Mouse (Mus musculus): ENCODE measurements at regions not wholly inside any gene's neighbourhood (a gene's known extent, or its start where the extent isn't known, plus 50 kb on each side); places are given as distances from the start of the nearest gene placed in this dataset.

DNA sequence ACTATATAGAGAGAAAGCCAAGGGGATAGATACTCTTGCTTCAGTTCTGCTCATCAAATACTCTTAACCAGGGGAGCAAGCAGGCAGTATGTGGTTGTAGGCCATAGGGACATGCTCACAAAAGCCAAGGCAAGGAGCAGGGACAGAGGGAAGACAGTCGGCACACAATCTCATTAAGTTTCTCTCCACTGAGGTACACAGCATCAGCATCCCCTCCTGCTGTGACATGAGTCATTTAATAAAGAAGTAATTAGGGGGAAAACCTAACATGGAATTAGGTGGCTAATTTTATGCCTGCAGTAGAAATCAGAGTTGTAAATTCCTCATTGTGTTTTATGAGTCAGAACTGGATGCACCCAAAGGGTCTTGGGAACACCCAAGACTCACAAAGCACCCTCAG, 203.2 kb downstream of the Pdgfra start:
- no peaks in the 10 kb centered on the region for H3K9me3 ChIP-seq (ENCODE audit: control insufficient read depth, low read length)
- ATAC-seq (ENCODE audit: low read depth) (no peak), DNase-seq (ENCODE audit: low spot score) (no peak)
- no peak overlapping the region for H3K9ac ChIP-seq (ENCODE audit: low read depth, low read length)
- H3K4me3 ChIP-seq (ENCODE audit: low read depth, low read length) = no peak overlapping the region
- H3K4me2 ChIP-seq (ENCODE audit: low read depth, low read length) = no peak overlapping the region
- H3K4me1 ChIP-seq (ENCODE audit: control insufficient read depth, insufficient read depth, low read length) = no peaks in the 10 kb centered on the region
- H3K36me3 ChIP-seq (ENCODE audit: control insufficient read depth, insufficient read depth, low read length) = no peaks in the 10 kb centered on the region
- no peak overlapping the region for H3K27ac ChIP-seq (replicated peaks; ENCODE audit: low read depth, low read length)
- H3K27me3 ChIP-seq (replicated peaks; ENCODE audit: control insufficient read depth, insufficient read depth, low read length) = no peaks in the 10 kb centered on the region
- WGBS = 32% methylated on average over 1 of the region's 1 CpGs

DNA sequence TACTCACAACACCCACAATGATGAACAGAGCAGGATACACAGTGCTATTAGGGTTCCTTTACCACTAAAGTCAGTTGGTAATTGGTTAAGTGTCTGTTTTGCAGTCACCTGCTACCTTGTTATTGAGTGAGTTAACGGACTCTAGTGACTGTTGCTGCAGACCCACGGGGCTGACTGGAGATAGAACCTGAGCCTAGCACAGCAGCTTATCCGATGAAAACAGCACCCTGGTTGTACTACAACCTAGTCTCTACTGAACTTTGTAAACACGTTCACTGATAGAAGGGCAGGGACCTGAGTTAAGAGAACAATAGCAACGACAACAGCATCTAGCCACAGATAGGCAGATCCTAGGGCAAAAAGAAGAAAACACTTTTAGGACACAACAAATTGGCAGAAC, 206.8 kb downstream of the Pdgfra start:
- no peaks in the 10 kb centered on the region for H3K9me3 ChIP-seq (ENCODE audit: control insufficient read depth, low read length)
- H3K36me3 ChIP-seq (ENCODE audit: control insufficient read depth, insufficient read depth, low read length) = no peaks in the 10 kb centered on the region
- no peak overlapping the region for H3K9ac ChIP-seq (ENCODE audit: low read depth, low read length)
- 74% methylated on average over 5 of the region's 5 CpGs for WGBS
- H3K4me2 ChIP-seq (ENCODE audit: low read depth, low read length) = no peak overlapping the region
- H3K4me3 ChIP-seq (ENCODE audit: low read depth, low read length) = no peak overlapping the region
- no peaks in the 10 kb centered on the region for H3K27me3 ChIP-seq (replicated peaks; ENCODE audit: control insufficient read depth, insufficient read depth, low read length)
- H3K27ac ChIP-seq (replicated peaks; ENCODE audit: low read depth, low read length) = no peak overlapping the region
- no peak for DNase-seq (ENCODE audit: low spot score)
- H3K4me1 ChIP-seq (ENCODE audit: control insufficient read depth, insufficient read depth, low read length) = no peaks in the 10 kb centered on the region
- ATAC-seq (ENCODE audit: low read depth) = no peak

DNA sequence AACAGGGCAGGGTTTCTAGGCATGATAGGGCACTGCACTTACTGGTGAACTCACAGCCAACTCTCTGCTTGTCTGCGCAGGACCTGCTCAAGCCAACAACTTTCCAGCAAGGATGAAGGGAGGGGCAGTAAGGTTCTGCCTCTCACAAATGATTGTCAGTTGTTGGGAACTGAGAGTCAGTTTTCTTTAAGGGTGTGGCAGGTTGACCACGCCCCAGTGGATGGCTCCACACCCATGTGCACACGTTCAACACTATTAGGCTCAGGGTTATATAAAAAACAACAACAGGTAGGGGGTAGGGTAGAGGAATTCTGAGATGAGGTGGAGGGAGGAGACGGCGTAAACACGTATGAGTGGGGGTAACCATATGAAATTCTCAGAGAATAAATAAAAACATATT, 210.9 kb upstream of the Kit start:
- Histone ChIP-seq H3K4me2 (ENCODE audit: low read depth, low read length) (no peak overlapping the region), H3K9me3 (ENCODE audit: control insufficient read depth, low read length) (no peaks in the 10 kb centered on the region), H3K27me3 (replicated peaks; ENCODE audit: control insufficient read depth, insufficient read depth, low read length) (no peaks in the 10 kb centered on the region), H3K4me1 (ENCODE audit: control insufficient read depth, insufficient read depth, low read length) (no peaks in the 10 kb centered on the region), H3K9ac (ENCODE audit: low read depth, low read length) (no peak overlapping the region), H3K4me3 (ENCODE audit: low read depth, low read length) (no peak overlapping the region), H3K36me3 (ENCODE audit: control insufficient read depth, insufficient read depth, low read length) (no peaks in the 10 kb centered on the region), H3K27ac (replicated peaks; ENCODE audit: low read depth, low read length) (no peak overlapping the region)
- DNase-seq (ENCODE audit: low spot score) (no peak), ATAC-seq (ENCODE audit: low read depth) (no peak)
- 85% methylated on average over 6 of the region's 6 CpGs for WGBS

DNA sequence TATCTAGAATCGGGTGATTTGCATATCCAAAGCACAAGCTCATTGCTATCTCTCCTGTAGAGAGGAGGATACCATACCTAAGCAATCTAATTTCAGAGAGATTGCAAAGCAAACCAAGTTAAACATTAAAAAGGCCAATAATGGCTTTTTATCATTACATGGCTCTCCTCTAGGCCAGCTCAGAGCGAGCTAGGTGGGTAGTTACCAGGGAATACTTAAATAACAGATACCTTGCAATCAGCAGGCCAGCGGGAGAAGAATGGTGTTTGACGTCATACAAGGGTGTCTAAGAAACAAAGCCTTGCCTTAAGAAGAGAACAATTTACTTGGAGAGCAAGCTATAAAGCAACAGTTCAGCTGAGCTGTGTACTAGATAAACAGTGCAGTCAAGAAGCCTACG, 207.4 kb upstream of the Kit start:
- no peaks in the 10 kb centered on the region for H3K27me3 ChIP-seq (replicated peaks; ENCODE audit: control insufficient read depth, insufficient read depth, low read length)
- H3K36me3 ChIP-seq (ENCODE audit: control insufficient read depth, insufficient read depth, low read length) = no peaks in the 10 kb centered on the region
- peaks cover 2% of the 10 kb centered on the region; the same call in 1 of the 2 replicates for H3K9me3 ChIP-seq (ENCODE audit: control insufficient read depth, low read length)
- DNase-seq (ENCODE audit: low spot score) = no peak
- H3K4me3 ChIP-seq (ENCODE audit: low read depth, low read length) = no peak overlapping the region
- no peaks in the 10 kb centered on the region for H3K4me1 ChIP-seq (ENCODE audit: control insufficient read depth, insufficient read depth, low read length)
- H3K27ac ChIP-seq (replicated peaks; ENCODE audit: low read depth, low read length) = no peak overlapping the region
- WGBS = 87% methylated on average over 5 of the region's 5 CpGs
- no peak overlapping the region for H3K9ac ChIP-seq (ENCODE audit: low read depth, low read length)
- ATAC-seq (ENCODE audit: low read depth) = no peak
- H3K4me2 ChIP-seq (ENCODE audit: low read depth, low read length) = no peak overlapping the region

DNA sequence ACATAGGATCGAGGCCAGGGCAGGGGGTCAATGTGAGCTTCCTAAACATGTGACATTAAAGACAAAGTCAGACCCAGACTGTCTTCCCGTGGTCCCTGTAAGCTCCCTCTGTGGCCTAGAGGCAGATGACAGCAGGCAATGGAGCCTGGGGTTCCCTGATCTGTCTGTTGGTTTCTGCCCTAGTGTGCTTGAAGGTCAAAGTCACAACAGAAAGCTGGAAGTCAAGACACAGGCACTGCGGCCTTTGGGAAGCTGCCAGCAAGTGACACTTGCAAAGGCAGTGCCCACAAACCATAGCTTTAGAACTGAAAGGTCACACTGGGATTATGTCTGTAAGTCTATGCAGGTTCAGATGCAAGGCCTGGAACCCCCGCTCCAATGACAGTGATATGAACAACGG, 206.0 kb upstream of the Kit start:
- no peaks in the 10 kb centered on the region for H3K27me3 ChIP-seq (replicated peaks; ENCODE audit: control insufficient read depth, insufficient read depth, low read length)
- no peak overlapping the region for H3K4me3 ChIP-seq (ENCODE audit: low read depth, low read length)
- H3K9ac ChIP-seq (ENCODE audit: low read depth, low read length) = no peak overlapping the region
- 80% methylated on average over 5 of the region's 5 CpGs for WGBS
- no peaks in the 10 kb centered on the region for H3K4me1 ChIP-seq (ENCODE audit: control insufficient read depth, insufficient read depth, low read length)
- no peak overlapping the region for H3K27ac ChIP-seq (replicated peaks; ENCODE audit: low read depth, low read length)
- H3K36me3 ChIP-seq (ENCODE audit: control insufficient read depth, insufficient read depth, low read length) = no peaks in the 10 kb centered on the region
- H3K9me3 ChIP-seq (ENCODE audit: control insufficient read depth, low read length) = peaks cover 8% of the 10 kb centered on the region; the same call in 1 of the 2 replicates
- ATAC-seq (ENCODE audit: low read depth) (no peak), DNase-seq (ENCODE audit: low spot score) (no peak)
- no peak overlapping the region for H3K4me2 ChIP-seq (ENCODE audit: low read depth, low read length)

DNA sequence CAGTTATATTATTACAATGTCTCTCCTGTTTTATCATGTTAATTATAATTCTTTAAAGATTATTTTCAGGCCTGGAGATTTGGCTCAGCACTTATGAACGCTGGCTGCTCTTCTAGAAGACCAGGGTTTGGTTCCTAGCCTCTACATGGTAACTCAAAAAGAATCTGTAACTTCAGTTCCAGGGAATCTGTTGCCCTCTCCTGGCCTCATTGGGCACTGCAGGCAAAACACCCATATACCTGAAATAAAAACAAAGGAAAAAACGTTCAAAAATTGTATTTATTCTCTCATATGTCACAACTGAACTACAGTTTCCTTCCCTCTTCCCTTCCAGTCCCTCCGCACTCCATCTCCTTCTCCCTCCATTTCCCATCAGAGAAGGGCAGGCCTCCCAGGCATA, 201.9 kb upstream of the Kit start:
- Histone ChIP-seq H3K9ac (ENCODE audit: low read depth, low read length) (no peak overlapping the region), H3K36me3 (ENCODE audit: control insufficient read depth, insufficient read depth, low read length) (no peaks in the 10 kb centered on the region), H3K4me2 (ENCODE audit: low read depth, low read length) (no peak overlapping the region), H3K9me3 (ENCODE audit: control insufficient read depth, low read length) (peaks cover 8% of the 10 kb centered on the region; the same call in 1 of the 2 replicates), H3K4me1 (ENCODE audit: control insufficient read depth, insufficient read depth, low read length) (no peaks in the 10 kb centered on the region), H3K27ac (replicated peaks; ENCODE audit: low read depth, low read length) (no peak overlapping the region), H3K27me3 (replicated peaks; ENCODE audit: control insufficient read depth, insufficient read depth, low read length) (no peaks in the 10 kb centered on the region), H3K4me3 (ENCODE audit: low read depth, low read length) (no peak overlapping the region)
- WGBS = 60% methylated on average over 3 of the region's 3 CpGs
- no peak for ATAC-seq (ENCODE audit: low read depth)
- no peak for DNase-seq (ENCODE audit: low spot score)

DNA sequence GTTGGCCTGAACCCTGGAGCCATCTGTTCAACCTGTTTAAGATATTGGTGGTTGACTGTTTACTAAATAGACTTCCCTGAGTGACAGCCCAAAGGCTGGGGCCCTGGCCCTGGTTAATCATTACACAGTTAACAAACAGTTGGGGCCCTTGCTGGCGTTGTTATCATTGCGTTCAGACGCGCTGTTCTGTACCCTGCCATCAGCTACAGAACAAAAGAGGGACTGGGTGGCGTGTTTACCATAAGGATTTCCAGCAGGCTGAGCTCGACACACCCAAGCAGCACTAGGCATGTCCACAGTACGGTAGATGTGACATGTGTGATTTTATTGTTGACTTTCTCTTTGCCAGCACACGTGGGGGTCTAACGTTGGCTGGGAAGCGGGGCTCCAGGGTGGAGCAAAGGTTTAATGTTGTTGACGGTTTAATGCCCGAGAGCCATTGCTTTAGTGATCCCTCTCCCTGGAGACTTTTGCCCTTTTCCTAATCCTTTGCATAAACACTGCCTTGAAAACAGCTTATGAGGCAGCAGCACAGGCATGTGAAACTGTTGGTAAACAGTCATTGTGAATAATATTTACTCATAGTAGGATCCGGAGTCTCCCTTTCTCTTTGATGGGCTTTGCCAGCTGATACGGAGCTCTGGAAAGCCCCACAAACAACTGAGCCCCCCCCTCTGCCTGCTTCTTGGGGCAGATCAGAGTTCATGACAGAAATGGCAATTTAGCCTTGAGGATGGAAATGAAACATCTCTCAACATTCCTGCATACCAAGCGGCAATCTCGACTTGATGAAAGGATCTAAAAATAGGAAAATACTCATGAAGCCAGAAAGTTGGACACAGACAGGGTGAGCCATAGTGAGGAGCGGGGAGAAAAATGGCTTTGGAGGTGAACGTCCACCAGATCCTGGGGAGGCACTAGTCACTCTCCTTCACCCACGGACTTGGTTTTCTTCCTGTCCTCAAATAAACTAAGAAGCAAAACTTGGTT, 197.1 kb upstream of the Kit start:
- no peak overlapping the region for H3K4me2 ChIP-seq (ENCODE audit: low read depth, low read length)
- ATAC-seq (ENCODE audit: low read depth) (peak; percentile 68), DNase-seq (ENCODE audit: low spot score) (peak; percentile 15)
- 45% methylated on average over 19 of the region's 19 CpGs for WGBS
- peaks cover 3% of the 10 kb centered on the region; the same call in 1 of the 2 replicates for H3K9me3 ChIP-seq (ENCODE audit: control insufficient read depth, low read length)
- H3K4me1 ChIP-seq (ENCODE audit: control insufficient read depth, insufficient read depth, low read length) = no peaks in the 10 kb centered on the region
- H3K9ac ChIP-seq (ENCODE audit: low read depth, low read length) = no peak overlapping the region
- no peak overlapping the region for H3K4me3 ChIP-seq (ENCODE audit: low read depth, low read length)
- H3K27me3 ChIP-seq (replicated peaks; ENCODE audit: control insufficient read depth, insufficient read depth, low read length) = no peaks in the 10 kb centered on the region
- no peak overlapping the region for H3K27ac ChIP-seq (replicated peaks; ENCODE audit: low read depth, low read length)
- H3K36me3 ChIP-seq (ENCODE audit: control insufficient read depth, insufficient read depth, low read length) = no peaks in the 10 kb centered on the region

DNA sequence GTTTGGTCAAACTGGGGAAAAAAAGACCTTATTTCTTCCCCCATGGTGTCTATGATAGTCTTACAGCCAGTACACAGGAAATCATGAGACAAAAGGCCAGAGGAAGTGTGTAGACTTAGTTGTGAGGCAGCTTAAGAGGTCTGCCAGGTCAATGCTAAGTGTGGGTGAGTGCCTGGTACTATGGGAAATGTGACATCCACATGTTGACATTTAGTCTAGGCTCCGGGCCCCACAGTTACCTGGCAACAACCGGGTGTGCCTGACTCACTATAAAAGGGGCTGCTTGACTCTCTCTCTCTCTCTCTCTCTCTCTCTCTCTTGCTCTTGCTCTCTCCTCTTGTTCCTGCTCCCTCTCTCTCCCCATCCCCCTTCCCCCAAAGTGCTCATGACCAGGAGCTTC, 196.1 kb upstream of the Kit start:
- 56% methylated on average over 2 of the region's 2 CpGs for WGBS
- no peaks in the 10 kb centered on the region for H3K9me3 ChIP-seq (ENCODE audit: control insufficient read depth, low read length)
- ATAC-seq (ENCODE audit: low read depth) (no peak), DNase-seq (ENCODE audit: low spot score) (no peak)
- no peak overlapping the region for H3K27ac ChIP-seq (replicated peaks; ENCODE audit: low read depth, low read length)
- no peaks in the 10 kb centered on the region for H3K4me1 ChIP-seq (ENCODE audit: control insufficient read depth, insufficient read depth, low read length)
- H3K27me3 ChIP-seq (replicated peaks; ENCODE audit: control insufficient read depth, insufficient read depth, low read length) = no peaks in the 10 kb centered on the region
- no peak overlapping the region for H3K4me3 ChIP-seq (ENCODE audit: low read depth, low read length)
- no peak overlapping the region for H3K4me2 ChIP-seq (ENCODE audit: low read depth, low read length)
- no peak overlapping the region for H3K9ac ChIP-seq (ENCODE audit: low read depth, low read length)
- H3K36me3 ChIP-seq (ENCODE audit: control insufficient read depth, insufficient read depth, low read length) = no peaks in the 10 kb centered on the region

DNA sequence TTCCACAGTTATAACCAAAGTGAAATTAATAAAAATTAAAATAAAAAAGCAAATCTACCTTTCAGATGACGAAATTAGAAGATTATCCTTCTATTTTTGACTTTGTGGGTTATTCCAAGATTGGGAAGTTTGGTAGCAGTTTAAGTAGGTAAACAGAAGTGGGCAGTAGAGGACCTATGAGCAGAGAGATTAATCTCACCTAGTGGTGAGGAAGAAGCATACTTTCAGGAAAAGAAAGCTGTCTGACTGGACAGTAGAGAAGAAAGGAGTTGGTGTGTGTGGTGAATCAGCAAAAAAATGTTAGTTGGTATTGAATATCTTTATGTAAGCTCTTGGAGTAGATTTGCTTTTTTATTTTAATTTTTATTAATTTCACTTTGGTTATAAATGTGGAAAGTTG, 194.4 kb upstream of the Kit start:
- H3K27me3 ChIP-seq (replicated peaks; ENCODE audit: control insufficient read depth, insufficient read depth, low read length) = no peaks in the 10 kb centered on the region

More for the DNA sequence above, 194.4 kb upstream of the Kit start:
- 73% methylated on average over 1 of the region's 1 CpGs for WGBS
- H3K36me3 ChIP-seq (ENCODE audit: control insufficient read depth, insufficient read depth, low read length) = no peaks in the 10 kb centered on the region
- no peak for DNase-seq (ENCODE audit: low spot score)
- H3K4me2 ChIP-seq (ENCODE audit: low read depth, low read length) = no peak overlapping the region
- no peak overlapping the region for H3K27ac ChIP-seq (replicated peaks; ENCODE audit: low read depth, low read length)
- no peak for ATAC-seq (ENCODE audit: low read depth)
- H3K4me3 ChIP-seq (ENCODE audit: low read depth, low read length) = no peak overlapping the region
- no peak overlapping the region for H3K9ac ChIP-seq (ENCODE audit: low read depth, low read length)
- no peaks in the 10 kb centered on the region for H3K9me3 ChIP-seq (ENCODE audit: control insufficient read depth, low read length)
- H3K4me1 ChIP-seq (ENCODE audit: control insufficient read depth, insufficient read depth, low read length) = no peaks in the 10 kb centered on the region
